Mouse (Mus musculus) G1E-ER4 (cell line): ENCODE data around the gene Gm20403. TPM values are rescaled to one million over a fixed set of nuclear protein-coding genes. Genes with fewer than 3 reads are reported as not detected.

Source experiments
- GATA1 ChIP-seq: IDR thresholded peaks from one replicate; pipeline ENCODE4 v1.8.0; 2012; ENCODE audit warnings: low read length, inconsistent platforms
- polyA plus RNA-seq: library from polyadenylated mRNA; stranded (reverse); fragments of >175 nt; gene quantifications from 2 replicates; pipeline ENCODE4 v1.2.3, GENCODE M21; 2012

Gene Gm20403
- polyA plus RNA-seq, 1 experiment: 0.99 TPM

- TF ChIP-seq GATA1: no peak
Measured at GRCm38 (mm10) chr12:54996979-54997474, 10.7 kb upstream of the Gm20403 start.

- no peak for TF ChIP-seq GATA1
Measured at GRCm38 (mm10) chr12:54995965-54996364, 9.6 kb upstream of the Gm20403 start.

- no peak for TF ChIP-seq GATA1
Measured at GRCm38 (mm10) chr12:54994418-54994817, 8.1 kb upstream of the Gm20403 start.

- no peak for TF ChIP-seq GATA1
Measured at GRCm38 (mm10) chr12:54994068-54994386, 7.7 kb upstream of the Gm20403 start.

GRCm38 (mm10) chr12:54993246-54994067, 7.1 kb upstream of the Gm20403 start:
- no peak for TF ChIP-seq GATA1

GRCm38 (mm10) chr12:54992814-54993213, 6.5 kb upstream of the Gm20403 start:
- no peak for TF ChIP-seq GATA1

- TF ChIP-seq GATA1: no peak
Measured at GRCm38 (mm10) chr12:54988323-54988850, 2.1 kb upstream of the Gm20403 start.

GRCm38 (mm10) chr12:54987156-54987555, 827 bp upstream of the Gm20403 start:
- no peak for TF ChIP-seq GATA1

- TF ChIP-seq GATA1: no peak
Measured at GRCm38 (mm10) chr12:54985257-54986051, 875 bp downstream of the Gm20403 start.

GRCm38 (mm10) chr12:54984701-54985256, 1.6 kb downstream of the Gm20403 start:
- TF ChIP-seq GATA1: no peak

GRCm38 (mm10) chr12:54982935-54983715, 3.2 kb downstream of the Gm20403 start:
- TF ChIP-seq GATA1: no peak

GRCm38 (mm10) chr12:54981962-54982361, 4.4 kb downstream of the Gm20403 start:
- TF ChIP-seq GATA1: no peak

- no peak for TF ChIP-seq GATA1
Measured at GRCm38 (mm10) chr12:54980939-54981338, 5.4 kb downstream of the Gm20403 start.

GRCm38 (mm10) chr12:54980532-54980931, 5.8 kb downstream of the Gm20403 start:
- TF ChIP-seq GATA1: no peak

- TF ChIP-seq GATA1: no peak
Measured at GRCm38 (mm10) chr12:54969033-54969432, 17.3 kb downstream of the Gm20403 start.

- no peak for TF ChIP-seq GATA1
Measured at GRCm38 (mm10) chr12:54965532-54966160, 20.7 kb downstream of the Gm20403 start.
